Mouse (Mus musculus): Measurements from ENCODE around the gene Tmem63c. TPM values are rescaled to one million over a fixed set of nuclear protein-coding genes. Genes with fewer than 3 reads are reported as not detected.

The Tmem63c gene
- polyA plus RNA-seq, 1 experiment from 2014 or later, result not detected

DNA sequence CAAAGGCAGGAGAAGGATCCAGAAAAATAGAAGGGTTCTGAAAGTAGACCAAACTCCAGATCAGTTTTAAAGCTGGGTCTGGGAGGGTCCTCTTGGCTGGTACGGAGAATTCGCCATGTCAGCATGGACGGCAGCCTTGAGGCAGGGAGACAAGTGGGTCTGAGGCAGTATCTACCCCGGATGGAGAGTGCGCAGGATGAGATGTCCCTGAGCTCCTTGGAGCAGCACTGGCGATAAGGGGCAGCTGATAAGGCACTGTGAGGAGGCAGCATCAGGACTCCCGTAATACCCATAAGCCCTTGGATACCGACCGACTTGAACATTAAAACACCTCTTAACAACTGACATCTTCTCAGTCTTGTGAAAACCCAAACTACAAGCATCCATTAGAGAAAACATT lies 111.6 kb downstream of the Tmem63c start:
- H3K27me3 ChIP-seq (replicated peaks), result no peaks in the 10 kb centered on the region
- H3K36me3 ChIP-seq, result peaks cover 69% of the 10 kb centered on the region
- H3K4me3 ChIP-seq, result no peak overlapping the region
- ATAC-seq (ENCODE audit: extremely low read depth, insufficient number of reproducible peaks, low FRiP score, low TSS enrichment), result no peak
- H3K9me3 ChIP-seq, result no peaks in the 10 kb centered on the region
- peaks cover 19% of the 10 kb centered on the region for H3K4me1 ChIP-seq
- no peak overlapping the region for H3K9ac ChIP-seq
- H3K4me2 ChIP-seq, result no peak overlapping the region
- H3K27ac ChIP-seq (replicated peaks), result no peak overlapping the region
- 44% methylated on average over 9 of the region's 9 CpGs for WGBS

DNA sequence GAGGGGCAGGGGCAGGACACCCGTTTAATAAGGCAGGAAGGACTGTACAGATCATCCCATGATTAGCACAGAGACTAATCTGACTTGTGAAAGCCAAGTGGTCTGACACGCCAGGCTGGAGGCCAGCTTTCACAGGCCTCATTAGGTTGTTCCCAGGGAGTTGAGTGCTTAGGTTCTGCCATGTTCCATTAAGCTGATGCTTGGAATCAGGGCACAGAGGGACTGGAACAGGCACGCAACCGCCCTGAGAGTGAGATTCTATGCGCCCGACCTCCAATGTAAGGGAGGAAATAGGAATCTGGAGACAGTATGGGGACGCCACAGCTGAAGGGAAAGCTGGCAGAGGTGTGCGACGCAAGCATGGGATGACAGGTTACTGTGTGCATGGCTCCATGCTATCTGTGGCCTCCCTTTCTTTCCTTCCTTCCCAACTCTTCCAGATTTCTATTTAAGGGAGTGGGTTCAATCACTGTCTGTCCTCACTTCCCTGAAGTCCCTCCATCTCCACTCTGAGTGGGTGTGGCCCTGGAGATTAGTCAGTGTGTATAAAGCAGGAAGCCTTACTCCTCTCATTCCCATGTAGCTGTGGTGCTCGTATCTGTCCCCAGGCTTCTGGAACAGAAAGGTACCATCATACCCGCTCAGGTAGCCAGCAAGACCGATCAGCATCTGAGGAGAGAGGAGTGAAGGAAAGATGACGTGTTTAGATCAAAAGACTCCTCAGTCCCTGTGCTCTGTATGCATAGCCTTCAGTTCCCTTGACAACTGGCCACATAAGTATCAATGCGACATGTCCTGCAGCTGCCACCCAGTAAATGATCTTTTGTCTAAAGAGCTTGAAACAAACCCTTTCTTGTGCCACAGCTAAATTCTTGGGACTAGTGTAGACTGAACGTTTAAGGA lies 116.5 kb downstream of the Tmem63c start:
- H3K27me3 ChIP-seq (replicated peaks), result no peaks in the 10 kb centered on the region
- no peak overlapping the region for H3K27ac ChIP-seq (replicated peaks)
- peaks cover 42% of the 10 kb centered on the region for H3K36me3 ChIP-seq
- no peak overlapping the region for H3K4me2 ChIP-seq
- H3K4me1 ChIP-seq, result peaks cover 22% of the 10 kb centered on the region
- H3K9me3 ChIP-seq, result no peaks in the 10 kb centered on the region
- WGBS, result 80% methylated on average over 15 of the region's 15 CpGs
- no peak overlapping the region for H3K9ac ChIP-seq
- no peak overlapping the region for H3K4me3 ChIP-seq
- no peak for ATAC-seq (ENCODE audit: extremely low read depth, insufficient number of reproducible peaks, low FRiP score, low TSS enrichment)

GRCm38 (mm10) chr12:87138342-87138701 lies 117.2 kb downstream of the Tmem63c start:
- Histone ChIP-seq H3K4me2 (no peak overlapping the region), H3K9ac (no peak overlapping the region), H3K4me1 (peaks cover 19% of the 10 kb centered on the region), H3K27ac (replicated peaks) (no peak overlapping the region), H3K36me3 (peaks cover 37% of the 10 kb centered on the region), H3K4me3 (no peak overlapping the region), H3K9me3 (no peaks in the 10 kb centered on the region), H3K27me3 (replicated peaks) (no peaks in the 10 kb centered on the region)
- ATAC-seq (ENCODE audit: extremely low read depth, insufficient number of reproducible peaks, low FRiP score, low TSS enrichment), result no peak
- WGBS, result 86% methylated on average over 2 of the region's 2 CpGs

DNA sequence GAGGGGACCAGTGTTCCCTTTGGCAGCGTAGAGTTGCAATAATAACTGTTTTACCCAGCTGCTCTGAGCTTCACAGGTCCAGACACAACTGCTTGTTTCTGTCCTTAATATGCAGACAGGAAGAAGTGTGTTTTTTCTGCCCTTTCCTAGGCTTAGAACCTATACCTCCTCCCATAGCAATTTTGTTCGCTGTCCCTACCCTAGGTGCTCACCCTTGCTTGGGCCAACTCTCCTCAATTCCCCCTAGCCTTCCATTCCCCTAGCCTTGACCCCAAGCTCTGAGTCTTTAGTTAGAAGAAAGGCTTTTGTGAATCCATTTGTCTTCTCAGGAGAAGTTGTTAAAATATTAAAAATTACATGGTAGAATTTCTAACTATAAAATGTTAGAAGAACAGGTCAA lies 117.6 kb downstream of the Tmem63c start:
- Histone ChIP-seq H3K9ac (no peak overlapping the region), H3K4me3 (no peak overlapping the region), H3K27me3 (replicated peaks) (no peaks in the 10 kb centered on the region), H3K4me1 (peaks cover 19% of the 10 kb centered on the region), H3K27ac (replicated peaks) (no peak overlapping the region), H3K36me3 (peaks cover 37% of the 10 kb centered on the region), H3K4me2 (no peak overlapping the region), H3K9me3 (no peaks in the 10 kb centered on the region)
- no peak for ATAC-seq (ENCODE audit: extremely low read depth, insufficient number of reproducible peaks, low FRiP score, low TSS enrichment)
- 78% methylated on average over 2 of the region's 2 CpGs for WGBS

Small RNA genes lying within 50 kb of the gene (microRNA-seq; reads per million reads assigned to microRNA genes)
- gene Gm25847, result not detected

Other genes starting within 250 kb of the Tmem63c start
- 32.7 and 34.1 TPM in 2 replicates for gene Irf2bpl, start 136.5 kb upstream of the Tmem63c start, polyA plus RNA-seq (2015; fragmentation: Nextera tagmentation; extraction: Ambion mirVana)
- 18.4 and 21.3 TPM in 2 replicates for gene Cipc, start 74.3 kb upstream of the Tmem63c start, polyA plus RNA-seq (2015; fragmentation: Nextera tagmentation; extraction: Ambion mirVana)
- 0.04 and 0.09 TPM in 2 replicates for gene Zdhhc22, start 30.9 kb upstream of the Tmem63c start, polyA plus RNA-seq (2015; fragmentation: Nextera tagmentation; extraction: Ambion mirVana)
- gene Ngb, start 81.2 kb downstream of the Tmem63c start, polyA plus RNA-seq (2015; fragmentation: Nextera tagmentation; extraction: Ambion mirVana), result 0.23 and 0.38 TPM in 2 replicates
- 27.8 and 31.2 TPM in 2 replicates for gene Gstz1, start 125.8 kb downstream of the Tmem63c start, polyA plus RNA-seq (2015; fragmentation: Nextera tagmentation; extraction: Ambion mirVana)
- 10.9 and 11.9 TPM in 2 replicates for gene Pomt2, start 126.6 kb downstream of the Tmem63c start, polyA plus RNA-seq (2015; fragmentation: Nextera tagmentation; extraction: Ambion mirVana)
- 0.59 and 0.76 TPM in 2 replicates for gene Samd15, start 178.4 kb downstream of the Tmem63c start, polyA plus RNA-seq (2015; fragmentation: Nextera tagmentation; extraction: Ambion mirVana)
- 1.4 and 1.5 TPM in 2 replicates for gene Tmed8, start 179.1 kb downstream of the Tmem63c start, polyA plus RNA-seq (2015; fragmentation: Nextera tagmentation; extraction: Ambion mirVana)
- 0.60 and 0.80 TPM in 2 replicates for gene Noxred1, start 217.4 kb downstream of the Tmem63c start, polyA plus RNA-seq (2015; fragmentation: Nextera tagmentation; extraction: Ambion mirVana)
- gene Vipas39, start 244.9 kb downstream of the Tmem63c start, polyA plus RNA-seq (2015; fragmentation: Nextera tagmentation; extraction: Ambion mirVana), result 32.4 and 34.4 TPM in 2 replicates
- 174 and 206 TPM in 2 replicates for gene Ahsa1, start 245.1 kb downstream of the Tmem63c start, polyA plus RNA-seq (2015; fragmentation: Nextera tagmentation; extraction: Ambion mirVana)